Mouse (Mus musculus): Measurements from ENCODE around the gene Pkp3.
A peak's percentile ranks its signal among the peaks of the same experiment; 100 is the strongest.

The Pkp3 gene

DNA sequence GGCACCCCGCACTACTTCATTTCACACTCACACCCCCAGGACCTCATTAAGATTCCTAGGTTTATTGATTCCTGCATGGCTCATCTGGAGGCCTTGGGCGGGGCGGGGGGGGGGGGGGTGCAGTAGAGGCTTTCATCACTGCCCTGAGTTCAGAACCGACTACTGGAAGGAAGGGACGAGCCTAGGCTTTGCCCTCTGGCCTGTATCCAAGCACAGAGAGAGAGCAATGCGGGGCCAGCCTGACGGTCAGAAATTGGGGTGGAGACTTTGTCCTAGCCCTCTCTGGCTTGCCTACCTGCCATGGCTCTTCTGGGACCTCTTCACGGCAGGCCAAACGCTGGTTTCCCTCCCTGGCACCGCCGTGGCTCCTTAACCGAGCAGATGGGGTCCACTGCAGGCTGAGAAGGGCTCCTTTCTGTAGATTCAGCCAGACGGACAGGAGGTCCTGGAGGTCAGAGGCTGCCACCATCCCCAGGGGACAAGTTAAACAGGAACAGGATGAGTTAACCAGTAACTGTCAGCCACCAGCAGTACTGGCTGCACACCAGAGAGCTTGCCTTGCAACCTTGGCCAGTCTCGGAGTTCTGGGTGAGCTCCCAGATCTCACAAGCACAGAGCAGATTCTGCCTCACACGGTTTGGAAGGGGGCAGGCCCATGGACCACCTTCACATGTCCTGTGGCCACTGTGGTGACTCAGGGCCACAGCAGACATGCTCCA is 16.6 kb downstream of the Pkp3 start:
- peak; percentile 36 for DNase-seq (ENCODE audit: low read depth)

DNA sequence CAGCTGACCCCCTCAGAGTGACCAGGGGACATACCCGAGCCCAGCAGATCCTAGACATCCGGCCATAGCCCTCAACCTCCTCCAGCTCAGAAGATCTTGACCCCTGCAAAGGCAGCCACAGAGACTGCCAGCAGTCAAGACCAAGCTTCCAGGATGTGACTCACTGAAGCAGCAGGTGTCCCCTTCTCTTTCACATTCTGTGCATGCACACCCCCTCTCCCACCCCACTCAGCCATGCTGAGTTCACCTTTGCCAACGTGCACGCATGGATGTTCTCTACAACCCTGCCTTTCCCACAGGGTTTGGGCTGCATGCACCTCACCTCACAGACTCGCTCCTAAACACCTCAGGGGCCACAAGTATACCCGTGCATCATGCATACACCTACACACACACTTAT is 18.0 kb downstream of the Pkp3 start:
- peak; percentile 83 for DNase-seq (ENCODE audit: low read depth)

DNA sequence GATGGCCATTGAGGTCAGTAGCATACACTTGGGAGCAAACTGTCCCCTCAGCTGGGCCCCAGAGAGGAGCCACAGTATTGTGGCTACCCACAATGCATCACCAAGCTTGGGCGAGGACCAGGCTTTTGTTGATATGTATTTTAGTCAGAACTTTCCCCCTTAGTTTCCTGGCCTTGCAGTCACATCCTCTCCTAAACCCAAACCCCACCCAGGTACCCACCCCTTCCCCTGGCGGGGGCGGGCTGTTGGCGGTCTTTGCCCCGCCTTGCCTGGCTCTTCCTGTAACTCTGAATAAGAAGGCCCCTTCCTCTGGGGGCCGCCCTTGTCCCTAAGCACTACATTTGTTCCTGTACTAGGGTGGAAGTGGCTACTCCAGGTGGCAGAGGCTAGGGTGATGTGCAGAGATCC is 18.6 kb downstream of the Pkp3 start:
- DNase-seq (ENCODE audit: low read depth), result peak; percentile 99

DNA sequence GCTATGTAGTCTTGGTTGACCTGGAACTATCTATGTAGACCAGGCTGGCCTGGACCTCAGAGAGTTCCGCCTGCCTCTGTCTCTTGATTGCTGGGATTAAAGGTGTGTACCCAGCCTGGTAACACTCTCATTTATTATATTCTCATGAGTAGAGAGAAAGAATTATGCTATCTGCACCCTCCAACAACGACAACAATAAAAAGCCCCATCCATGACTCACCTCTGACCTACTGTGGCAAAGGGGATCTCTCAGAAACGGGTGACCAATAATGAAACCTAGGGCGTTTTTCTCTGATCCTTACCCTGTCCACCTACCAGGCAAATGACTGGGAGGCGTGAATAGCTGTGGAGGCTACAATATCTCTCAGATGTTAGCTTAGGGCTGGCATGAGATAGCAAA is 19.2 kb downstream of the Pkp3 start:
- no peak for DNase-seq (ENCODE audit: low read depth)

DNA sequence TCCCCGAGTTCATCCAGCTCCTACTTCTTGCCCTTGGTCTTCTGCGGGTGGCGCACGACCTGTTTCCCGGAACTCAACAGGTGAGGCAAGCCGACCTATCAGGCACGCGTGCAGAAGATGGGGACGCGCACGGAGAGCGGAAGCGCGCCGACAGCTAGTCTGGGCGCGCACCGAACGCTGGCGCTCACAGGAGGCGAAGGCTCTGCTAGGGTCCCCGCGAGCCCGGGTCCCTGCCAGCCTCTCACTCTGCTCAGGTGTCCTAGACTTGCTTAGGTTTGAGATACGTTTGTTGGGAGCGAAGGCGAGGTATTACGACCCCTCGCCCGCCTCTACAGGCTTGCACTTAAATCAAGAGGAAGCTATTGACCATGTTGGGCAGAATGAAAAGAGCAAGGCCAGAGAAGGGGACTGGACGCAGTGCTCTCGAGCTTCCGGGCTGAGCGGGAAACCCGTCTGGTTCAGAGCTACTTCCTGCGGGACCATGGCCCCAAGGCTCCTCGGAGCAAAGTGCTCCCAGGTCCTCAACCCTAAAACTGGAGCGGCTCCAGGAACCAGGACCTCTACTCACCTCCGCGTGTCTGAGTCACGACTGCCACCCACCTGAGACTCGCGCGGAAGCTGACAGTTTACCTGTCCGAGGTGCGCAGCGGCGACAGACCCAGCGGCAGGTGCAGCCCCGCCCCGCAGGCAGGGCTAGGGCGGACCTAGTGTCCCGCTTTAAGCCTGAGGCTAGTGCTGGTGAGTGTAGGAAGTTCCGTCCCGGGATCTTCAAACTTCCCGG is 22.1 kb downstream of the Pkp3 start, which contains the start of gene Sigirr:
Sigirr (minus strand) TSS at position 662 of the 781 bp plus-strand sequence.
- no peak for DNase-seq (ENCODE audit: low read depth)

DNA sequence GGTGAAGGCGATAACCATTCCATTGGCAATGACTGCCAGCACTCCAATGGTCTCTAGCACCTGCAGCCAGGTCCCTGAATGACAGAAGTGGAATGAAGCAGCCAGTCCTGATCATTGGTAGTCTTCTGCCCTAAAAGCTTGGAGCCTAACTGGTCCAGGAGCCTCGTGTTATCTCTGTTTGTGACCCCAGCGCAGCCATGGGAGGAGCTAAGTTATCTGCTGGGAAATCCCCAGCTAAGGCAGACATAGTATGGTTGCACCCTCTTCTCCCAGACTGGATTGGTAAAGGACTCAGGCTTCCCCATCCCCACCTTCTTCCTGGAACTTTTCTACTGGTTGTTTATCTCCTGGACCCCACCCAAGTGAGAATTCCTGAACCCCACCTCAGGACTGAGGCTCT is 25.1 kb downstream of the Pkp3 start:
- no peak for DNase-seq (ENCODE audit: low read depth)

- no peak for DNase-seq (ENCODE audit: low read depth)
Observed at GRCm38 (mm10) chr7:141115874-141116273, 37.9 kb downstream of the Pkp3 start.

- DNase-seq (ENCODE audit: low read depth), result no peak
Observed at GRCm38 (mm10) chr7:141117636-141118035, 39.6 kb downstream of the Pkp3 start, which contains the start of gene Ano9. Ano9 (minus strand) TSS chr7:141117806.

DNA sequence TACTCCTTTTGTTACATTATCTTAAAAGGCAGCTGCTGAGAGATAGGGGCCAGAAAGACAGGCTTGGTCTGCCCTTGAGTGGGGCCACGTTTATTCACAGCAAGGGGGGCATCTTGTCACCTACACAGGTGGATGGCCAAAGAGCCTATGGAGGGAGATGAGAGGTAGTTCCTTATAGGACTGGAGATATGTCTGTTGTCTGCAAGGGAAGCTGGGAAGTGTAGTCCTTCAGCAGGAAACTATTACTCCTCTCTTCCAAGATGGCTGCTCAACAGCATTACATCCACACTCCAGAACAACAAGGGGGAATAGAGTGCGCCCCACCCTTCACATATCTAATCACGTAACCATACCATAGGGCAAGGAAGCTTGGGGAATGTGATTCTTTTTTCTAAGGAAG is 41.5 kb downstream of the Pkp3 start:
- DNase-seq (ENCODE audit: low read depth), result no peak

DNA sequence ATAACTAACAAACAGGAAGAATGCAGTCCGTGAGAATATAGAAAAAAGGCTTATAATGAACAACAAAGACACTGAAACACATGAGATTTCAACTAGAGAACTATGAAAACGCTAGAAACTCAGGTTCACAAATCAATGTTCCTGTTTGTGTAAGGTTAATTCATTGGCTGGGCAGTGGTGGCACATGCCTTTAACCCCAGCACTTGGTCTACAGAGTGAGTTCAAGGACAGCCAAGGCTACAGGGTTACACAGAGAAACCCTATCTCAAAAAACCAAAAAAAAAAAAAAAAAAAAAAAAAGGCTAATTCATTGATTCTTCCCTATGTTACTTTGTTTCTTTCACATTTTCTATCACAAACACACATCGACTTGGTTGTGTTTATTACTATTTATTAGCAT is 42.6 kb downstream of the Pkp3 start:
- no peak for DNase-seq (ENCODE audit: low read depth)

- DNase-seq (ENCODE audit: low read depth), result peak; percentile 78
Observed at GRCm38 (mm10) chr7:141121051-141121531, 43.1 kb downstream of the Pkp3 start.

DNA sequence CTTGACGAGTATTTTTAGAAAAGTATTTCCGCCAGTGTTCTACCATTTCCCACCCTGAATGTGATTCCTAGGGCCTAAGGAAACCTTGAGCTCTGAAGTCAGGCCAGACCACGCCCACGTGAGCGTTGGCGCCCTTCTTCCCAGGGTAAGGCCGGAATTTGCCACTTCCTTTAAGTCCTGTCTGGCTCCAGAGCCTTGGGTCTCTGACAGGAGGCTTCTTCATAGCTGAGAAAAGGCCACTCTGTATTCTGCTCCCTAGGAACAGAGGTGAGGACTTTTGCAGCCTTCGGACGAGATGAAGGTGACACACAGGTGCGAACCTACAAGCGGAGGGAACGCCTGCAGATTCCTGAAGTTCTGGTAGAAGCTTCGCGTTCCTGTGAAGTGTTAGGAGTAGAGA is 44.2 kb downstream of the Pkp3 start, which contains the start of gene Ptdss2:
Ptdss2 (plus strand) TSS at position 138 of the 400 bp plus-strand sequence.
- peak; percentile 90 for DNase-seq (ENCODE audit: low read depth)

DNA sequence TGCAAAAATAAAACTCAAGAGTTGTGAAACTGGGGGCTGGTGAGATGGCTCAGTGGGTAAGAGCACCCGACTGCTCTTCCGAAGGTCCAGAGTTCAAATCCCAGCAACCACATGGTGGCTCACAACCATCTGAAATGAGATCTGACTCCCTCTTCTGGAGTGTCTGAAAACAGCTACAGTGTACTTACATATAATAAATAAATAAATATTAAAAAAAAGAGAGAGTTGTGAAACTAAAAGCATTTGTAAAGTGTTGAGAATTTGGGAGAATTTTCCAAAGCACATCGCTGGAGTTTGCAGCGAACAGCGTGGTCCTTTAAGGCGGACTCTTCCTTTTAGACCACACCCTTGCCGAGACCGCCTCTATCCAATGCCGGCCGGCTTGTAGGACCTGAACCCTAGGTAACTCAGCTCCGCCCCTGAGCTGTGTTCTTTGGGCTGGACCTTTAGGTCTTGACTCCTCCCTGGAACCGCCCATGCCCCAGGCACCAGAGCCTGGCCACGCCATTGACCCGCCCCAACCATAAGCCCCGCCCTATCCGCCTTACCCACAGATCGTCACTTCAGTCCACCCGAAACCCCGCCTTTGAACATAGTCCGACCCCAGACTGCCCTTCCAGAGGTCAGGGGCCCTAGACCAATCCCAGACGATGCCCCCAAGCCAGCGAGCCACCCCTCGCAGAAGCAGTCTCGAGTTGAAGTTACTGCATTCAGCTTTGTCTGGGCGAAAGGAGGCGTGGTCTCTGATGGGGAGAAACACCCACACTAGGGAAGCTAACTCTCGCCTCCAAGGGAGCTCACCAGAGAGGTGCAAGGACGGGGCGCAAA is 44.9 kb downstream of the Pkp3 start:
- peak; percentile 100 for DNase-seq (ENCODE audit: low read depth)

GRCm38 (mm10) chr7:141123517-141123856 is 45.5 kb downstream of the Pkp3 start:
- no peak for DNase-seq (ENCODE audit: low read depth)

DNA sequence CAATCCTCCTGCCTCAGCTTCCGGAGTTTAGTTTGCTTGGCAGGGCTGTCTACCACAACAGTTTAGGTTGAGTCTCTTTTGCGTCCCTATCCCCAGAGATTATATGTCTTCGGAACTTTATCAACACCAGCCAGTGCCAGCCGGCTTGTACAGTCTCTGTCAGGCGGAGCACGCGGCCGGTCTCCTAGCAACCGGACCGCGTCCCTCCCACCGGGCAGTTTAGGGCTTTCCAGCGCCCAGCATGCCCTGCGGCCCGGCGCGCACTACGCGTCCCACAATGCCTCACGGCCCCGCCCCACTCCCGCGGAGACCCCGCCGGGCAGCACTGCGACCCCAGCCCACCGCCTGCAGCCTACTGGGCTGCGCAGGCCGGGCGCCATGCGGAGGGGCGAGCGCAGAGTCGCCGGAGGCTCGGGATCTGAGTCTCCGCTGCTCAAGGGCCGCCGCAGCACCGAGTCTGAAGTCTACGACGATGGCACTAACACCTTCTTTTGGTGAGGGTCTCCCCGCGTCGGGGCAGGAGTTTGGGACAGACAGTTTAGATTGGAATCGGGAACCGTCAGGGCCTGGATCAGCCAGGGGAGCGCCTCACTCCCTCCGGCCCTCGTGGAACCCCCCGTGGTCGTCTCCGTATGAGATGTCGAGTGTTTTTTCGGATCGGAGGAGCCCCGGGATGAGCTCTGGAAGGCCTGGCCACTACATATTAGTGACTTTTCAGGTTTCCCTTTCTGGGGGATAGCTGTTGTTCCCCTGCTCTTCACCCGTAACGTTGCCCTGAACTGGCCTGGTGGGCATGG is 53.2 kb downstream of the Pkp3 start:
- peak; percentile 88 for DNase-seq (ENCODE audit: low read depth)

DNA sequence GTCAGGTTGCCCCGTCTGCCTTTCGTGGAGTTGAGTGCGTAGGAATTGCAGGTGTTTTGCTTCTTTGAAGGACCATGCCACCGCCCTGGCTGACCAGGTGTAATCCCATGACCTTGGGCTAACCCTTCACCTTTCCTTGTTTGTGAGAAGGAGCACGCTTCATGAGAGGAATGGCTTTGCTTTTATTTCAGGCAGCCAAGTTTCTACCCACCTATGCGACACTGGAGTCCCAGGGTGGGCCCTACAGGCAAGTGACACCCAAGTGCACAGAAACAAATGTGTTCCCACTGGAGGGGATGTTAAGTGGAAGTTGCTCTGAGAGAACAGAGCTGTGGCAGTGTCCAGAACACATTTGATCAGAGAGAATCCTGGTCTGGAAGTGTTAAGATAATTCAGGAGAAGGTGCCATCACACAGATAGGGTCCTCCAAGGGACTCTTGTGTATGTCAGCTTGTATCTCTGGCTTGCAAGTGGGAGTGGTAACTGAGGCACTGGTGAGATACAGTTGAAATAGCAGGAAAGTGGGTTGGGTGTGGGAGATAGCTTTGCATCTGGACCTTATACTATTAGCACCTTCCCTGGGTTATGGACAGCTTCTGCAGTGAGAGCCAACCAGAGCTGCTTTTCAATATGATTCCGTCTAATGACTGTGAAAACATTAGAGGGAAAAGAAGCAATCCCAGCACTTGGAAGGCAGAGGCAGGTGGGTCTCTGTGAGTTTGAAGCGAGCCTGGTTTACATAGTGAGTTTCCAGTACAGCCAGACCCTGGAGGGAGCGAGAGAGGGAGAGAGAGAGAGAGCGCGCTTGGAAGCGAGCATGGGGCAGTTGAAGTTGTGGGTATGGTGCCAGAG is 54.1 kb downstream of the Pkp3 start:
- no peak for DNase-seq (ENCODE audit: low read depth)

All from 416B (cell line).